Mouse (Mus musculus) left cerebral cortex, postnatal 10 days (tissue): ENCODE measurements around the gene Arntl. TPM values are rescaled to one million over a fixed set of nuclear protein-coding genes. Genes with fewer than 3 reads are reported as not detected.
"Not testable (repeated sequence)": the region's sequence is repeated elsewhere in the genome, so short reads cannot be mapped to it uniquely, and the experiment has no call there.

Source experiments
- DNase-seq, 2 experiments: peaks; one replicate each; pipeline ENCODE4 v3.0.0; 2021 to 2022; ENCODE audit warnings: low spot score in 2 of 2, mixed read lengths in 1 of 2; ENCODE audit errors: extremely low spot score in 1 of 2
- intact Hi-C: fragments of 180-260 bp; cut with DNase I; formaldehyde crosslinking; loops from one replicate; pipeline ENCODE4 v1.15.1; 2025
- total RNA-seq, 2 experiments: library from RNA; stranded (reverse); gene quantifications; 2 replicates each; pipeline ENCODE4 v1.2.3; 2021

The Arntl gene
- total RNA-seq, 2 experiments from 2014 or later, result 26.5 to 28.9 TPM

- no peak for DNase-seq
- intact Hi-C loops, result loop anchor here (5.0 kb wide), 1 partner anchor 38 kb away; the partner anchor contains the start of gene Arntl
These were observed 37.9 kb downstream of the Arntl start for GRCm38 (mm10) chr7:113245144-113245543.

GRCm38 (mm10) chr7:113246512-113246911 lies 39.2 kb downstream of the Arntl start:
- intact Hi-C loops, result loop anchor here (5.0 kb wide), 1 partner anchor 39 kb away; the partner anchor contains the start of gene Arntl
- DNase-seq, result no peak

DNA sequence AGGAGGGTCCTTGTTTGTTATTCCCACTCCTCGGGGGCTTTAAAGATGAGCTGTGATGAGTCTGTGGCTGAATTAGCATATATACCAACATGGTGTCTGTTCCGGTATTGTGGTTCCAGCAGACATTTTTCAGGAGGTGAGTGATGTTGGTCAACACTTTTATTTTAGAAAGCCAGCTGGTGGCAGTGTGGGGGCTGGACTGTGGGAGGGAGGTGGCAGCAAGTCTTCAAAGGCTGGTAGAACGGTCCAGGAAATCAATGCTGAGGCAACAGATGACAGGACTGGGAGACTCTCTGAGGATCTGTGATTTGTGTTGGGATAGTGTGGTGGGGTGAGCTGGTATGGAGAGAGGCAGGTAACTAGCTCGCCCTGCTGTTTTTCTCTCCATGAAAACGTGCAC lies 39.9 kb downstream of the Arntl start:
- DNase-seq, result no peak
- intact Hi-C loops, result loop anchor here (5.0 kb wide), 1 partner anchor 40 kb away; the partner anchor contains the start of gene Arntl

- DNase-seq, result peak; percentile 67 to 74
- intact Hi-C loops, result loop anchor here (5.0 kb wide), 1 partner anchor 42 kb away; the partner anchor contains the start of gene Arntl
These were observed 42.0 kb downstream of the Arntl start for GRCm38 (mm10) chr7:113249134-113249825.

DNA sequence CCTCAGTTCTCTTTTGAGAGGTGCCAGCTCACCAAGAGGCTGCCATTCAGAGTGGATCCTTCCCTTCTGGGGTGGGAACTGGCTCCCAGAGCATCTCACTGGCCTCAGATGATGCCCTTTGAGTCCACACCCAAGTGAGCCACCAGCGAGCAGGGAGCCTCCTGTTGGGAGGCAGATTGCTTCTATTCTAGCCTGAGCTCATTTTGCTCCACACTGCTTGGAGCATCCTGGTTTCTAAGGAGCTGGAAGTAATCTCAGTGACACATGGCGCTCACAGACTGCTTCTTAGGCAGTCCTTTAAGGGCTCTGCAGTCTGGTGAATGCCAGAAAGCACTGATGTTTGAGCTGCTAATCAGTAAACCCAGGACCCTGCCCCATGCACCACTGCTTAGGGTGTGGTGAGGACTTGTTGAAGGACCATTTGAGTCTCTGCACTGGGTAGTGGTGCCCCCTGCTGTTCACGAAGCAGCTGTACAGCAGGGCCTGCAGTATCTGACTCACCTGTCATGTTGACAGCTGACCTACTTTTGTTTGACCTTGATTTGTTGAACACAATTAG lies 43.2 kb downstream of the Arntl start:
- intact Hi-C loops, result loop anchor here (5.0 kb wide), 1 partner anchor 108 kb away; no protein-coding TSS in a partner anchor
- DNase-seq, result peak; percentile 53 to 59

DNA sequence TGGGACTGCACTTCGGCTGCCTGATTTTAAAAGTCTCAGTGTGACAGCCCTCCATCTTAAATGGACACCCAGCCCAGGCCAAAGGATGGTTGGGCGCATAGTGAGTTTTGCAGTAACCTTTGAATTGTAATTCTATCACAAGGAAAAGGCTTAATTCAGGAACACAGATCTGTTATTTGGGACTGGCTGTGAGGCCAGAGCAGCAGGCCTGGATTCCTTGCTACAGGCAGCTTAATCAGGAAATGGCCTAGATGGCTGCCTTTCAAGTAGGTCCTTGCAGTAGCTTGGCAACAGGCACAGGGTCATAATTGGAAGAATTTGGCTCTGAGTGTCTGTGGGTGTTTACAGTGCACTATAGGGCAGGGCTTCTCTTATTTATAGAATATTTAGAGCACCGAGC lies 43.7 kb downstream of the Arntl start:
- DNase-seq, result peak in 1 of 2 experiments; percentile 57
- intact Hi-C loops, result loop anchor here (5.0 kb wide), 1 partner anchor 109 kb away; no protein-coding TSS in a partner anchor

DNA sequence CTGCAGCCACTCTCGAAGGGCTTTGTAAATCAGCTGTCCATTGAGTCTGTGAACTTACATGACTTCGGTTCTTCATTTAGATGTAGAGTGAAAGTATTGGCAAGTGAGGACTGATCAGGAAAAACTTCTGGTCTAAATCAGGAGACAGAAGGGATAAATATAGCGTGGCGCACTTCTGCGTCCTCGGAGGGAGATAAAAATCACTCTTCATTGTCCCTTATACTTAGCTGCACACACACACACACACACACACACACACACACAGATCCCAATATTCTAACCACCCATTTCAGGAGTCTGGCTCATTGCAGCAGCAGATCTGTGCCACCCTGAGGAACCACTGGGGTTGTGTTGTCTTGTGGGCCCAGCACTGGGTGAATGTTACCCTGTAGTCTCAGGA lies 44.3 kb downstream of the Arntl start:
- peak in 1 of 2 experiments; percentile 50 for DNase-seq
- intact Hi-C loops, result loop anchor here (5.0 kb wide), 1 partner anchor 109 kb away; no protein-coding TSS in a partner anchor

DNA sequence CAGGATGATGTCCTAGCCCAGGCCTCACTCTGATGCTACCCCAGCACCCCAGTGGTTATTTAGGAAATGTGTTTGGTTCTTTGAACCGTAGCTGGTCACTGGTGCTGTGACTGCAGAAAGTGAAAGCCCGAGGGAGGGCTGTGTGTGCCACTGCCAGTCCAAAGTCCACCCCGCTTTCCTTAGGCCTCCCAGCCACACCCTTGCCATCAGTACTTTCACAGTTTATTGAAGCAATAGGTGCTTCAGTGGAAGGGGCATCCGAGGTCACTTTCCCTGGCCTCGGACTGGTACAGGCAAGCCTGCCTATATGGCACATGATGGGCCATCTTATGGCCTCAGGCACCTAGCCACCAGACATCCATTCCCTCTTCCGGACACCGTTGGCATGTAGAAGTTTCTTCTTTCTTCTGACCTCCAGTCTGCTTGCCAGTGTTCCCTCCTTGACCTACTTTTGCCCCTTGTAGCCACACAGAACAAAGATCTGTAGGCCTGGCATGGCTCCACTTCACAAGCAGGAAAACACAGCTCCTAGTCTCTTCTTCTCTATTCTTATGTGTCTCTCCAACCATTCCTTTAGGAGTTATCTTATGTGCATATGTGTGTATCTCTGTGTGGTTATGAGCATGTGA lies 46.6 kb downstream of the Arntl start:
- intact Hi-C loops, result loop anchor here (5.0 kb wide), 1 partner anchor 112 kb away; no protein-coding TSS in a partner anchor
- no peak for DNase-seq

- DNase-seq, result peak in 1 of 2 experiments; percentile 47
- intact Hi-C loops, result no loop called here
These were observed 48.8 kb downstream of the Arntl start for GRCm38 (mm10) chr7:113256046-113256445.

GRCm38 (mm10) chr7:113258430-113258829 lies 51.2 kb downstream of the Arntl start:
- intact Hi-C loops, result no loop called here
- no peak for DNase-seq

GRCm38 (mm10) chr7:113260321-113261167 lies 53.3 kb downstream of the Arntl start:
- DNase-seq, result no peak
- intact Hi-C loops, result no loop called here

DNA sequence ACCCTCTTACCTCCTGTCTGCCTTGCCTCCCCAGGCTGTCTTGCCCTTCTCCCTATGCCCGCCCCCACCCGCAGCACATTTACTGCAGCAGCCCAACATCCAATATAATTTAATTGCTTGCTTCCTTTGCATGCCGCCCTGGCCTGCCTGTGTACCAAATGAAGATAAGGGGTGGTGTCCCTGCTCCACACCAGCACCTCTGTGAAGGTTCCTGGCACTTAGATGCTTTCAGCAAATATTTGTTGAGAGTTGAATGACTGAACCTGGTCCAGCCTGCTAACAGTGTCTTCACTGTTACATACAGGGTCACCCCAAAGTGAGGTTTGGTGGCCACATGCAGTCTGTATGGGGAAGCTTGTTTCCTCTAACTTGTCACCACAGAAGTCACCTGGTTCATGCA lies 54.4 kb downstream of the Arntl start:
- DNase-seq, result no peak
- intact Hi-C loops, result no loop called here

DNA sequence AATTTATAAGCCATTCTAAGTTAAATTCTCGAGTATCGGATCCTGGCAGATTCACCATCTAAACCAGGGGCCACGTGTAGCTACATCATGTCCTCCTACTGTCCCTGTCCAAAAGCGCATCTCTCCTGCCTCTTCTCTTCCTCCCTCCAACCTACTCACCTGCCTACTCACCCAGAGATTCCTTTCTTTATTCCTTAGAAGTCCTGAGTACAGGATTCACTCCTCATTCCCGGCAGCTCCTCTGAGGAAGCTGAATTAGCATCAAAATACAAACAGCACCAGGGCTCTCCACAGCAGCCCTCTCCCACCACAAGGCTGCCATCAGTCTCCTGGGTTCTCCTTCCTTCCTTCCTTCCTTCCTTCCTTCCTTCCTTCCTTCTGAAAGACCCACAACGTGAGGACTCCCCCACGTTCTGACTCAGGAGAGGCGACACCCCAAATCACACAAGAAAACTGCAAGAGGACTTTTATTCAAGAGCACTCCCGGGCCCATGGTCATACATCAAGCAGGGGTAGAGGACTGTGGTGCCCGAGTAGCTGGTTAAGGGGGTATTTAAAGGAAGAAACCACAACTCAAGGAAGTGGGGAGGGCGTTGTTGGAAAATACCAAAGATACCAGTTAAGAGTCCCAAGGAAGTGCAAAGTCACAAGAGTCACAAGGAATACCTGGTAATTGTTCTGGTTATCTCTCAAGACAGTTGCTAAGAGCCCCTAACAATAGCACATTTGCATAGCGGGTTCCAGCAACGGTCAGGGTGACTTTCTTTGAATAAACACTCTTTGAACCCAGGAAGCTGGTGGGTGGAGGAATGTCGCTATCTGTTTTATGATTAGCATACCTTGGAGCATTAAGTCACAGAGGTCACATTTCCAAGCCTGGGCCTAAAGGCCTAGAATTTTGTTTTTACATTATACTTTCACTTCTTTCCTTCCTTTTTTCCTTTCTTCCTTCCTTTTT lies 55.5 kb downstream of the Arntl start:
- intact Hi-C loops, DNase-seq: not testable (repeated sequence)

- intact Hi-C loops, result no loop called here
- no peak for DNase-seq
These were observed 56.7 kb downstream of the Arntl start for GRCm38 (mm10) chr7:113263990-113264389.

DNA sequence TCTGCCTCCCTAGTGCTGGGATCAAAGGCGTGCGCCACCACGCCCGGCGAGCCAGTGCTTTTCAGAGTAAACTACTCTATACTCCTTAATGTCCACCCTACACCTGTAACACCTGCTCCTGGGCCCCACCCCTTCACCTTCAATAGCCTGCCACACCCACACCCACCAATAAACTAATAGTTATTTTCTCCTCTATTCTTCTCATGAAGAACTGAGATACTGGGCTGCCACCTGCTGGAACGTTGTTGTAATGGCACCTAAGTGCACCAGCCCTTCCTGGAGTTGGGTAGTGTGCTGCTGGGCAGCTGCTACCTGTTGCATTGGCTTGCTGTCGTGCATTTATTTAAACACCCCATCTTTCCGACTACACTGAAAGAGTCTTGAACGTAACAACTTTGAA lies 61.0 kb downstream of the Arntl start:
- DNase-seq, result peak in 1 of 2 experiments; percentile 71
- intact Hi-C loops, result loop anchor here (2.0 kb wide), 1 partner anchor 125 kb away; no protein-coding TSS in a partner anchor

DNA sequence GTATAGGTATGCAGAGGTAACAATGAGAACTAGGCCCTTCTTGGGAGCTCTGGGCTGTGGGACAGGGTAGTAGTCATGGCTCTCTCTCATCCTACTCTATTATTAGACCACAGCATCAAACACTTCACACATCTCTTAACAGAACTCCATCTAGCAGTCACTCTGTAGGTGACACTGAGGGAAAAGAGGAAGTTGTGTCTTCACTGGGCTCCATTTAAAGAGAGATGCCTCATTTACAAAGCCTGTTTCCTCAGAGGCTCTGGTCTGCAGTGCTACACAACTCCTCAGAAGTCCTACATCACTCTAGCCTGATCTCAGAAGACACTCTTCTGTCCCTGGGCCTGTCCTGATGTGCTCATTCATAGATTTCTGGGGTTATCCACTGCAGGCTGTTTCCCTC lies 61.8 kb downstream of the Arntl start:
- intact Hi-C loops, result loop anchor here (2.0 kb wide), 1 partner anchor 126 kb away; no protein-coding TSS in a partner anchor

DNA sequence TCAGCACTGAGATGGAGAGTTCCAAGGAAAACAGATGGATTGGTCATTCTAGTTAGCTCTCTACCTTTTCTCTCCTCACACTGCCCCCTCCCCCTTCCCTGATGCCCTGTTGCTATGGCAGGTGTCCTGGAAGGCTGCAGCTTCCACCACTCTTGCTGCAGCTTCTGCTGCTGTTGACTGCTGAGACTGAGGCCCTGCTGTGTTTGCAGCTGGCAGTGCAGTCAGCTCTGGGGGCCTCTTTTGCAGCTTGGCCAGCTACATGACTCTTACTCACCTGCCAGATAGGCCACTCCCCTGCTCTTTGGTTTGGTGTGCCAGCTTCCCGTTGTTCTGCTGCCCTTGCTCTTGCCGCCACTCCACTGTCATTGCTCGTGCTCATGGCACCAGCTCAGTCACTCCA lies 62.7 kb downstream of the Arntl start:
- intact Hi-C loops, result loop anchor here (2.0 to 10.0 kb wide), 2 partner anchors 127 to 355 kb away; no protein-coding TSS in a partner anchor

More for the DNA sequence above, 61.8 kb downstream of the Arntl start:
- no peak for DNase-seq

More for the DNA sequence above, 62.7 kb downstream of the Arntl start:
- DNase-seq, result no peak
